Mouse (Mus musculus) embryonic facial prominence, embryonic 10.5 days (tissue): Measurements from ENCODE around the gene Emx2. TPM values are rescaled to one million over a fixed set of nuclear protein-coding genes. Genes with fewer than 3 reads are reported as not detected.

Experiments used
- DNase-seq: peaks from one replicate; pipeline ENCODE4 v3.0.0-alpha.2; 2017; ENCODE audit warnings: low spot score
- H3K27ac ChIP-seq: fragments of 300-500 bp; sonication (generic); replicated peaks from 2 replicates; pipeline ENCODE4 v1.5.1; 2016; ENCODE audit warnings: mild to moderate bottlenecking
- H3K27me3 ChIP-seq: fragments of 300-500 bp; sonication (generic); replicated peaks from 2 replicates; pipeline ENCODE4 v1.6.1; 2016; ENCODE audit warnings: low read depth, mild to moderate bottlenecking; ENCODE audit not compliant: poor library complexity, severe bottlenecking
- H3K36me3 ChIP-seq: fragments of 300-500 bp; sonication (generic); replicated peaks from 2 replicates; pipeline ENCODE4 v1.6.1; 2016; ENCODE audit warnings: mild to moderate bottlenecking, moderate library complexity
- H3K4me1 ChIP-seq: fragments of 300-500 bp; sonication (generic); 2 replicates; pipeline ENCODE4 v1.6.1; 2016
- H3K4me3 ChIP-seq: fragments of 300-500 bp; sonication (generic); 2 replicates; pipeline ENCODE4 v1.5.1; 2016; ENCODE audit warnings: mild to moderate bottlenecking, moderate library complexity
- H3K9me3 ChIP-seq: fragments of 300-500 bp; sonication (generic); 2 replicates; pipeline ENCODE4 v1.6.1; 2016; ENCODE audit warnings: mild to moderate bottlenecking
- WGBS: fragments of 180-500 bp; shearing (Covaris S2); methylation state at CpG from one replicate; pipeline ENCODE4 v1.1.7; 2016; 5-methylcytosine and 5-hydroxymethylcytosine counted together
- polyA plus RNA-seq: library from polyadenylated mRNA; unstranded; fragments of >200 nt; fragmentation: Nextera tagmentation; extraction: Ambion mirVana; gene quantifications from 2 replicates; pipeline ENCODE4 v1.2.1, GENCODE M21; 2016

The Emx2 gene
- polyA plus RNA-seq, 1 experiment from 2014 or later: 12.1 TPM

DNA sequence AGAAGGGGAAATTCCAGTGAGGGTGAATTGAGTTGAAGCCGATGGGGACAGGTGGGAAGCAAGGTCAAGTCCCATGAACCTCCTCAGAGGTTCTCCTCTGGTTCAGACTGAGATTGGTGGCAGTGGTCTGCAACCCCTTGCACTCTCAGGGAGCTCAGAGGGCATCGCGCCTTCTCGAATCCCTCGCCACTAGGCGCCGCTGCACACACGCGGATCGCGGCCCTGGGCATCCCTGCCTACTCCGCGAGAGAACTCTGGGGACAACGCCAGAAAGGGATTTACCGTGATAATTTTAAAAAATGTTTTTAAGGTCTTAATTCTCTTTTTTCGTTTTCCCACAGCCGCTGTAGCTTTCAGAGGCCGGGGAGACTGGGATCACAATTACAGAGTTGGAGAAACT is 4.0 kb upstream of the Emx2 start:
- Histone ChIP-seq H3K27me3 (peaks cover 100% of the 10 kb centered on the region), H3K9me3 (no peaks in the 10 kb centered on the region), H3K27ac (no peak overlapping the region), H3K36me3 (no peaks in the 10 kb centered on the region), H3K4me1 (peaks cover 36% of the 10 kb centered on the region), H3K4me3 (no peak overlapping the region)
- DNase-seq: peak; percentile 89
- under 1% methylated on average over 18 of the region's 18 CpGs for WGBS

DNA sequence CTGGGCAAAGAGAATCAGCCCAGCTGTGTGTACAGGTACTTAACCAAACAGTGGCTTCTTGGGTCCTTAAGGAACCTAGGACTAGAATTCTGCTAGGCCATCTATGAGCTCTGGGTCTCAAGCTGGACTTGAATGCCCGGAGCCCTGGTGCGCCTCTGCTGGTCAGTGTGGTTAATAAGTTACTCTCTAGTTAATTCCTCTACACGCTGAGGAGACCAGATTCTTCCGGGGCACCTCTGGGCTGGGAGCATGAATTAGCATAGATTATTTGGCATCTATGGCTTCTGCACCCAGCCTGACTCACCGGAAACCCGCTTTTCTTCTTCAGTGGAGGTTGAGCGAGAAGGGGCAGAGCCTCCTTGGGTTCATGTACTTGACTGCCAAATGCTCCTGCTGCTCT is 2.5 kb upstream of the Emx2 start:
- DNase-seq: peak; percentile 54
- Histone ChIP-seq H3K4me3 (peak overlapping the region; percentile 68; the same call in 1 of the 2 replicates), H3K36me3 (no peaks in the 10 kb centered on the region), H3K27me3 (peaks cover 100% of the 10 kb centered on the region), H3K27ac (no peak overlapping the region), H3K9me3 (no peaks in the 10 kb centered on the region), H3K4me1 (peaks cover 42% of the 10 kb centered on the region)
- 6% methylated on average over 7 of the region's 7 CpGs for WGBS

DNA sequence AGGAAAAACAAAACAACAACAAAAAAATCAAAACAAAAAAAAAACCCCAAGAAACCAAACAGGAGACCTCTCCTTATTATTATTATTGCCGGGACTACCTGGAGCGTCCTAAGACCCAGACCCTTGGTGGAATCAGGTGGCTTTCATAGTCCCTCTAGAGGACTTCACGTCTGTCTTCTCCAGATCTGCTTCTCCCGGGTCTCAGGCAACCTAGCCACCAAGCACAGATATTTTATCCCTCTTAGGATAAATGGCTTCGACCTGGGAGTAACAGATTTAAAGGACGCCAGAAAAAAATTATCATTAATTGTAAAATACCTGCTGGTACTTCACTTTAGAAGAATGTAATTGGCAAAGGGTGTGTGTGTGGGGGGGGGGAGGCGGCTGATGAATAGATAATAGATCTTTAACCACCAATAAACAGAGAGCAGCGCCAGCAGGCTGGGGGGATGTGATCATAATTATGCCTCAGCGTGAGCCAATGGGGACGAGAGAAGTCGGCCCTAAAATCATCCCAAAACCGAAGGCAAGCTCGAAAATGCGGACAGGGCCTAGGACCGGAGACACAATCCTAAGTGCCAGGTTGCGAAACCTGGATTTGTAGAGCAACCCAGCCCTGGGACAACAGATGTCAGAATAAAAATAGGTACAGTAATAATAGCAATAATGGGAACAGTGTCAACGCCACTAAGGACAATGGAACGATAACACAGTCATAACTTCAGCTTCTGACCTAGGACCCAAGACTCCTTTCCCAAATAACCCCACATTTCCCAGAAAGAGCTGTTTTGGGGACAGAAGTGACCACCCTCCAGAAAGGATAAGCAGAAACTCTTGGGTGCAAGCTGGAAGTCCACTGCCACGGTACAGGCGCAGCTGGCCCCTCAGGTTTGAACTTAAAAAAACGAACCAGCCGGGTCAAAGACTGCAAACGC is 894 bp upstream of the Emx2 start:
- 2% methylated on average over 23 of the region's 23 CpGs for WGBS
- Histone ChIP-seq H3K36me3 (no peaks in the 10 kb centered on the region), H3K4me3 (peak overlapping the region; percentile 68), H3K9me3 (no peaks in the 10 kb centered on the region), H3K27me3 (peaks cover 100% of the 10 kb centered on the region), H3K27ac (peak overlapping the region; percentile 84), H3K4me1 (peaks cover 38% of the 10 kb centered on the region)
- peak; percentile 82 for DNase-seq

DNA sequence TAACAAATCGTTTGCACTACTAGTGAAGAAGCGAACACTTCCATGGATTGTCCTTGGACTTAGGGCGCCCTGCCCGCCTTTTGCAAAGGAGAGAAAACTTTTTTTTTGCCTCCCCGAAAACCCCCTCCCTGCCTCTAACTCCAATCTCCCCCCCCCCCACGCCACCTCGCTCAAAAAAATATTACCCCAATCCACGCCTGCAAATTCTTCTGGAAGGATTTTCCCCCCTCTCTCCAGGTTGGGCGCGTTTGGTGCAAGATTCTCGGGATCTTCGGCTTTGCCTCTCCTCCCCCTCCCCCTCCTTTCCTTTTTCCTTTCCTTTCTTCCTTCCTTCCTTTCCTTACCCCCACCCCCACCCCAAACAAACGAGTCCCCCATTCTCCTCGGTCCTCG is 567 bp downstream of the Emx2 start:
- Histone ChIP-seq H3K27me3 (peaks cover 100% of the 10 kb centered on the region), H3K36me3 (no peaks in the 10 kb centered on the region), H3K27ac (peak overlapping the region; percentile 89), H3K4me1 (peaks cover 38% of the 10 kb centered on the region), H3K9me3 (no peaks in the 10 kb centered on the region), H3K4me3 (peak overlapping the region; percentile 68)
- WGBS: under 1% methylated on average over 15 of the region's 15 CpGs
- DNase-seq: peak; percentile 63

DNA sequence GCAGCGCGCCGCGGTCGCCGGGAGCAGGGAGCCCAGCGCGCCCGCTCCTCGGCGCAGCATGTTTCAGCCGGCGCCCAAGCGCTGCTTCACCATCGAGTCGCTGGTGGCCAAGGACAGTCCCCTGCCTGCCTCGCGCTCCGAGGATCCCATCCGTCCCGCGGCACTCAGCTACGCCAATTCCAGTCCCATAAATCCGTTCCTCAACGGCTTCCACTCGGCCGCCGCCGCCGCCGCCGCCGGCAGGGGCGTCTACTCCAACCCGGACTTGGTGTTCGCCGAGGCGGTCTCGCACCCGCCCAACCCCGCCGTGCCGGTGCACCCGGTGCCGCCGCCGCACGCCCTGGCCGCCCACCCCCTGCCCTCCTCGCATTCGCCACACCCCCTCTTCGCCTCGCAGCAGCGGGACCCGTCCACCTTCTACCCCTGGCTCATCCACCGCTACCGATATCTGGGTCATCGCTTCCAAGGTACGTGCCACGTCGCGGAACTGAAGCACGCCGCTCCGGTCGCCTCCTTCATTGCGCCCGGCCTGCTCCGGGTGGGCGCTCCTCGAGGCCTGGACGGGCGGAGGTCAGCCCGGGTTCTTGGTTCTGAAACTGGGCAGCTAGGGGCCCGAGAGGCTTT is 1.1 kb downstream of the Emx2 start:
- H3K27me3 ChIP-seq: peaks cover 100% of the 10 kb centered on the region
- peak overlapping the region; percentile 68 for H3K4me3 ChIP-seq
- H3K4me1 ChIP-seq: peaks cover 40% of the 10 kb centered on the region
- under 1% methylated on average over 75 of the region's 75 CpGs for WGBS
- H3K9me3 ChIP-seq: no peaks in the 10 kb centered on the region
- no peaks in the 10 kb centered on the region for H3K36me3 ChIP-seq
- peak; percentile 81 for DNase-seq
- H3K27ac ChIP-seq: peak overlapping the region; percentile 89

DNA sequence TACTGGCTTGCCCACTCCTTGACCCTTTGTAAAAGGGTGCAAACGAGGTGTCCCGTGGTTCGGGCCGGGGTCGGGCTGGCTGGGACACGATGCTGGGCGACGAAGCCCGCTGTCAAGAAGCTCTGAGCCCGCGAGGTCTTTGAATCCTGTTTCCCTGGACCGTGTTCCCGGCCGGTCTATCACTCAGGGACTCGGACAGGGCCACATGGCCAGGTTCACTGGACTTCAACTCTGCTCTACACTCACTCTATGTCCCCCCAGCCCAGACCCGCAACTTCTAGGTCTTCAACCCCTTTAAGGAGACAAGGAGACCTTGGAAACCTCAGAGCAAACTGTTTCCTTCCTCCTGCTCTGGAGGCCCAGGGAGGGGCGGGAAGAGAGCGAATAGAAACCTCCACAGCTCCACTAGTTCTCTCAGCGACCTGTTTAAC is 1.7 kb downstream of the Emx2 start:
- under 1% methylated on average over 19 of the region's 19 CpGs for WGBS
- H3K4me1 ChIP-seq: peaks cover 40% of the 10 kb centered on the region

DNA sequence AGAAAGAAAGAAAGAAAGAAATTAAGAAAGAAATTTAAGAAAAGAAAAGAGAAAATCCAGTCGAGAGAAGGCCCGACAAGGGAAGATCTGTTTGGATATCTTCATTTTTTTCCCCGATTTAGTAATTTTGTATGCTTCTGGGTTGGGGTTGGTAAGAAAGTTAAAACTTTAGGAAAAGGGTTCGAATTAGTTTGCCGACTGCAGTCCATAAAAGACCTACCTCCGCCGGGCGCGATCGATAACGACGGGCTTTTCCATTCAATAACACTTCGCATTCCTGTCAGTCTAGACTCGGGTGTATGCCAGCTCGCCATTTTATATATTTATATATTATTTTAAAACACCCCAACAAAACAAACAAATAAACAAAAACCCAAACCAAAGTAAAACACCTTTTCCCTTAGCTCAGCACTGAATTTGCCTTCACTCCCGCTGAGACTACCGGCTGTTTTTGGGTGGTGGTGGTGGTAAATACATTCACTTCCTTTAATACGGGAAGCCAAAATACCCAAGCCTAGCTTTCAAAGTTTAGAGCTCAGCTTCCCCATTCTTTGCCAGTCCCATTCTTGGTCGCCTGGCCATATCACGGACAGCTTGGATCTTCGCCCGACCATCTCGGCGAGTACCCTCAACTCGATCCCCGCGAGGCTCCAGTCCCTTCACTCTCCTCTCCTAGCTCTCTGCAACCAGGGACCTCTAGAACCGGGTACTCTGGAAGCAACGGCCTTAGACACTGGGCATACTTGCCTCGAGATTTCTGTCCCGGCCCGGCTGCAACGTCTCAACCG is 2.4 kb downstream of the Emx2 start:
- Histone ChIP-seq H3K9me3 (no peaks in the 10 kb centered on the region), H3K4me3 (peak overlapping the region; percentile 68), H3K36me3 (no peaks in the 10 kb centered on the region), H3K4me1 (peaks cover 40% of the 10 kb centered on the region), H3K27ac (peak overlapping the region; percentile 89), H3K27me3 (peaks cover 100% of the 10 kb centered on the region)
- peak; percentile 61 for DNase-seq
- WGBS: under 1% methylated on average over 34 of the region's 34 CpGs

More for the DNA sequence above, 1.7 kb downstream of the Emx2 start:
- peaks cover 100% of the 10 kb centered on the region for H3K27me3 ChIP-seq
- H3K9me3 ChIP-seq: no peaks in the 10 kb centered on the region
- peak; percentile 65 for DNase-seq
- H3K4me3 ChIP-seq: peak overlapping the region; percentile 68
- no peaks in the 10 kb centered on the region for H3K36me3 ChIP-seq
- H3K27ac ChIP-seq: peak overlapping the region; percentile 89

DNA sequence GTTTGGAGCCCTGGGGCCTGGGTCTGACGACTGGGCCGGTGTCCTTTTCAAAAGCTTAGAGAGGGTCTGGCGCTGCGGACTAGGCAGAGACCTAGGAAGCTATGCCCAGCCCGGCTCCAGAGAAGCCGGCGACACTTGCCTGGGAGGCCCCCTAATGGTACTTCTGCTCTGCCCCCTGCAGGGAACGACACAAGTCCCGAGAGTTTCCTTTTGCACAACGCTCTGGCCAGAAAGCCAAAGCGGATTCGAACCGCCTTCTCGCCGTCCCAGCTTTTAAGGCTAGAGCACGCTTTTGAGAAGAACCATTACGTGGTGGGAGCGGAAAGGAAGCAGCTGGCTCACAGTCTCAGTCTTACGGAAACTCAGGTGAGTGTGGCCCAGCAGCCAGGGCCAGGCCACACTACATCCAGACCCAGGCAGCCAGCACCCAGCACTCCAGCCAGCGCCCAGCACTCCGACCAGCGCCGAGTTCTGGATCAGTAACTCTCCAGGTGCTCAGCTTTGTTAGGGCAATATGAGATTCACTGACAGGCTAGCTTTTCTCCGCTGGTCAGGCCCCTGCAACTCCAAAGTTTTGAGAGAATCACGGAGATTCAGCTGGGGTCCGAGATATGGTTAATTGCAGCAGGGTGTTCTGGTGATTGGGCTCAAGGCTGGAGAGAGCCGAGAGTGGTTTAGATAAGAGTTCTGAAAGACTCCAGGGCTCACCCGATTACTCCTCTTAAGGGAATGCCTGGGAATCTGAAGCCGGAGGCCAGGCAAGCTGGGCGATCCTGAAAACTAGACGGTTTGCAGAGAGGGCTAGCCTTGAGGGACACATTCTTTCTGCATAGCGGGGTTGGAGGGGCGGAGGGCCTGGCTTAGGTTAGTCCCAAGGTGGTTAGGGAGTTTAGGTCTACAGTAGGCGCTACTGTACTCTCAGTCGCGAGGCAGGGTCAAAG is 3.6 kb downstream of the Emx2 start:
- WGBS: 1% methylated on average over 36 of the region's 36 CpGs

DNA sequence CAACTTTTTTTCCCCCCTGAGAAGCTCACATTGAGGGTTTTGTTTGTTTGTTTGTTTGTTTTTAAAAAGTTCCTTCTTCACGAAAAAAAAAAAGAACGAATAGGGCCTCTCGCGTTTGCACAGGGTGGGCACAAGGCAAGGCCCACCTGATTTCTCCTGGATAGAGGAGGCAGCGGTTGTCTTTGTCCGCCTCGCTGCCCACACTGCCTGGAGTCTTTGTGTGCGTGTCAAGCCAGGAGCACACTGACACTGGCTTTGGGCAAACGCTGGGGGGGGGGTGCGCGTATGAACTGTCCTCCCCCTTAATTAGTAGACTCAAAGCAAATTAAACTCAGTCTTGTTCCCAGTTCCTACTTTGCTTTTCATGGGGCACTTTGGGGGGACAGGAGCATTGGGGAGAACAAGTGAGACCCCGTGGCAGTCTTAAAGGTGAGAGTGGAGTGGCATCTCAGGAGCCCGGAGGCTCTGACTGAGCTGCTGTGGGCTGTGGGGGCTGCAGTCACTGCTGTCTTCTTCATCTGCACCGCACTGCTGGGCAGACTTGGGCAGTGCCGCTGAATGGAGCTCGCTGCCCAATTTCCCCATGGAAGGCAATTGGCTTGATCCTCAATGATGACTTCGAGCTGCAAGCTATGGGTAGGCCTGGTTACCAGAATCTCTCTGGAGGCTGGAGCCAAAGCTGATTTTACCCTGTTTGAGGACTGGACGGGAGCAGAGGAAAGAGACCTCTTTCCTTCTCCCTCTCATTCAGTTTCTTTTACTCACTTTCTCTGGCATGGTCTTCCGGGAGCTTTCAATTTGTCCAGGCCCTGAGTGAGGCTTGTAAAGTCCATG is 4.5 kb downstream of the Emx2 start:
- Histone ChIP-seq H3K27ac (peak overlapping the region; percentile 89; the same call in 1 of the 2 replicates), H3K36me3 (no peaks in the 10 kb centered on the region), H3K9me3 (no peaks in the 10 kb centered on the region), H3K4me3 (peak overlapping the region; percentile 68), H3K27me3 (peaks cover 100% of the 10 kb centered on the region), H3K4me1 (peaks cover 42% of the 10 kb centered on the region)
- 4% methylated on average over 19 of the region's 19 CpGs for WGBS
- peak; percentile 50 for DNase-seq

More for the DNA sequence above, 3.6 kb downstream of the Emx2 start:
- Histone ChIP-seq H3K9me3 (no peaks in the 10 kb centered on the region), H3K4me3 (peak overlapping the region; percentile 68), H3K4me1 (peaks cover 37% of the 10 kb centered on the region), H3K27me3 (peaks cover 100% of the 10 kb centered on the region), H3K36me3 (no peaks in the 10 kb centered on the region), H3K27ac (peak overlapping the region; percentile 89)
- peak; percentile 64 for DNase-seq

DNA sequence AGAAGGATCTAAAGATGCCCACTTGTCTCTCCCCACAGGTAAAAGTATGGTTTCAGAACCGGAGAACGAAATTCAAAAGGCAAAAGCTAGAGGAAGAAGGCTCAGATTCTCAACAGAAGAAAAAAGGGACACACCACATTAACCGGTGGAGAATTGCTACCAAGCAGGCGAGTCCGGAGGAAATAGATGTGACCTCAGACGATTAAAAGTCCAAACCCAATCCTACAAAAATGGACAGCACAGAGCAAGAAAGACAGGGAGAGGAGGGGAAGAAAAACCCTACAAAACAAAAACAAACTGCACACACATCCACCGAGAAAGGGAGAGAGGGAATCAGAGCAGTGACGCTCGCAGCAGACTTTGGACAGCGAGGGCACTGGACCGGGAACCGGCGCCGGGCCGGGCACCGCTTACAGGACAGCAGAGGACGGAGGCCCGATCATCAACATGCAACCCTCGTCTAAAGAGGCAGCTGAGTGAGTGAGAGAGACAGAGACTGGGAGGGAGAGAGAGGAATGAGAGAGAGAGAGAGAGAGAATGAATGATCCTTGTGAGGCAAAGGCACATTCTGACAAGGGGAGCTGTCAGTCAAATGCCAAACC is 5.8 kb downstream of the Emx2 start:
- H3K9me3 ChIP-seq: no peaks in the 10 kb centered on the region
- no peak overlapping the region; the same call in 1 of the 2 replicates for H3K27ac ChIP-seq
- DNase-seq: peak; percentile 34
- peaks cover 44% of the 10 kb centered on the region for H3K4me1 ChIP-seq
- no peaks in the 10 kb centered on the region for H3K36me3 ChIP-seq
- H3K27me3 ChIP-seq: peaks cover 100% of the 10 kb centered on the region
- 4% methylated on average over 19 of the region's 19 CpGs for WGBS
- H3K4me3 ChIP-seq: peak overlapping the region; percentile 68
